Comparison of ENCODE assay signal across 8 mouse cellular contexts in the genomic region with DNA sequence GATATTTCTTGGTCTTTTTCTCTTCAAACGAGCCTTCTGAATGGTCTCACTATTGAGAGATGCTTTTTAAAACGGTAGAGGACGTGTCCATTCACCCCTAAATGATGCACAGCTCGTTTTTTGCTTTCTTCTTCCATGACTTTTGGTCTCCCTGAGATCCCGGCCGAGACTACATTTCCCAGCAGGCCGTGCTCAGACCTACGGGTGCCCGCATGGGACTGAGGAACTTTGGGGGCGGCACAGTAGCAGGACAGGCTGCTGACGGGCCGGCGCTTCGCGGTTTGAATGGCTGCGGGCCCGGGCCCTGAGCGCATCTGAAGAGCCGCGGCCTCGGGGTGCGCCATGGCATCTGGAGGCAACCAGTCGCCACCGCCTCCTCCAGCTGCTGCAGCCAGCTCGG. TPM values are rescaled to one million over a fixed set of nuclear protein-coding genes. Genes with fewer than 3 reads are reported as not detected.
DNase-seq lines count a peak whose midpoint lies in the region; ATAC-seq lines count a peak whose summit lies in the region.

Rbl2 (plus strand) TSS at position 224 of the 400 bp plus-strand sequence.

- H3K4me3 ChIP-seq in hindbrain, embryonic 12.5 days: peak within 1 kb of the TSS; percentile 74

- peak; percentile 97 for ATAC-seq in hindbrain, embryonic 12.5 days (ENCODE audit: low FRiP score)

- H3K4me1 ChIP-seq in hindbrain, embryonic 12.5 days: peaks cover 19% of the 10 kb centered on the region

- 1% methylated on average over 25 of the region's 25 CpGs for WGBS in hindbrain, embryonic 12.5 days

- peak; percentile 94 for DNase-seq in NIH3T3 (ENCODE audit: low read depth)
- peak; percentile 95 to 97 for DNase-seq in cerebellum, postnatal 10 days
- DNase-seq in frontal cortex, postnatal 10 days (ENCODE audit: low spot score in 2 of 2): peak; percentile 93 to 94
- DNase-seq in layer of hippocampus, postnatal 14 days (ENCODE audit: low spot score in 2 of 2): peak; percentile 93 to 97
- peak; percentile 93 for DNase-seq in lung, postnatal 14 days
- DNase-seq in retina, adult 2 months (ENCODE audit: low read depth, low spot score): peak; percentile 80
- peak; percentile 93 to 94 for DNase-seq in thymus, postnatal 36 days

- H3K36me3 ChIP-seq in hindbrain, embryonic 12.5 days: no peaks in the 10 kb centered on the region

- H3K27ac ChIP-seq in hindbrain, embryonic 12.5 days: peak within 1 kb of the TSS; percentile 87

- no peaks in the 10 kb centered on the region for H3K27me3 ChIP-seq in hindbrain, embryonic 12.5 days

- no peaks in the 10 kb centered on the region for H3K9me3 ChIP-seq in hindbrain, embryonic 12.5 days (replicated peaks)

- peak within 1 kb of the TSS; percentile 66 for H3K4me2 ChIP-seq in hindbrain, embryonic 12.5 days (replicated peaks)

- H3K9ac ChIP-seq in hindbrain, embryonic 12.5 days: peak within 1 kb of the TSS; percentile 75

RNA-seq across cellular contexts. Expression of gene Rbl2, which starts in this region (rescaled TPM):
- polyA plus RNA-seq in hindbrain, embryonic 12.5 days (2016; fragmentation: Nextera tagmentation; extraction: Ambion mirVana): 19.4 and 19.5 TPM in 2 replicates
- 10 to 100 TPM; 32.1 to 34.6 TPM for total RNA-seq in layer of hippocampus, postnatal 14 days (2021)

Comparison
In these comparisons a context has a peak if more than half of its experiments do, and no peak if none do; other contexts are left out.
1. Peak in every context shown above with its lines: DNase-seq, ATAC-seq, H3K4me3 ChIP-seq and H3K27ac ChIP-seq.